Mouse (Mus musculus) neural tube, postnatal 0 days (tissue): ENCODE measurements around the gene Hist2h2aa2. TPM values are rescaled to one million over a fixed set of nuclear protein-coding genes. Genes with fewer than 3 reads are reported as not detected.

ENCODE experiments used
- microRNA-seq: library from miRNA; unstranded; fragments of <30 nt; microRNA quantifications from one replicate; pipeline ENCODE4, GENCODE M21; 2016
- polyA plus RNA-seq: library from polyadenylated mRNA; unstranded; fragments of >200 nt; fragmentation: Nextera tagmentation; extraction: Ambion mirVana; gene quantifications from 2 replicates; pipeline ENCODE4 v1.2.1, GENCODE M21; 2015

Hist2h2aa2 gene
- polyA plus RNA-seq, result 38.3 and 48.6 TPM in 2 replicates

DNA sequence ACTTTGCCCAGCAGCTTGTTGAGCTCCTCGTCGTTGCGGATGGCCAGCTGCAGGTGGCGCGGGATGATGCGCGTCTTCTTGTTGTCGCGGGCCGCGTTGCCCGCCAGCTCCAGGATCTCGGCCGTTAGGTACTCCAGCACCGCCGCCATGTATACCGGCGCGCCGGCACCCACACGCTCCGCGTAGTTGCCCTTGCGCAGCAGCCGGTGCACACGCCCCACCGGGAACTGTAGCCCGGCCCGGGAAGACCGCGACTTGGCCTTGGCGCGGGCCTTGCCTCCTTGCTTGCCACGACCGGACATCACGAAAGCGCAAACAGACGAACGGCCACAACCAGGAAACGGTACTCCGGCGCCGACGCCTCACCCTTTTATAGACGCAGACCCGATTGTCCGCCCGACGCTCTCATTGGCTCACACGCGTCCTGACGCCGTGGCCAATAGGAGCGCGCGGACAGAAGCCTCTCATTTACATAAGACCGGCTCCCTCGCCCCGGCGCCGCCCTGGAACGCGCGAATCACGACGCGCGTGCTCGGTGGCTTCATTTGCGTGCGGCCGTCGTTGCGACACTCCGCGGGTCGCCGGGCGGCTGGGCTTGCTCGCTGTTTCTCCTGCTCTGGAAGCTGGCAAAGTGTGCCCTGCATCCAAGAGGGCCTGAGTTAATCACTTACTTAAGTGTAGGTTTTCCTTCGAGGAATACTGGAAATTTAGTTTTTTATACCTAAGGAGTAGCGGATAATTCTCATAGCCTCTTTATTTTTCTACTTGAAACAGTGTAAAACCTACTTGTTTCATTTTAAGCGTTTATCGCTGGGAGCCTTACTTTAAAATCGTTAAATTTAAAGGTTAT lies at the start of gene Hist2h2aa2:
Gene Hist2h2aa2 (minus strand): TSS at position 328 of the 850 bp plus-strand sequence.

DNA sequence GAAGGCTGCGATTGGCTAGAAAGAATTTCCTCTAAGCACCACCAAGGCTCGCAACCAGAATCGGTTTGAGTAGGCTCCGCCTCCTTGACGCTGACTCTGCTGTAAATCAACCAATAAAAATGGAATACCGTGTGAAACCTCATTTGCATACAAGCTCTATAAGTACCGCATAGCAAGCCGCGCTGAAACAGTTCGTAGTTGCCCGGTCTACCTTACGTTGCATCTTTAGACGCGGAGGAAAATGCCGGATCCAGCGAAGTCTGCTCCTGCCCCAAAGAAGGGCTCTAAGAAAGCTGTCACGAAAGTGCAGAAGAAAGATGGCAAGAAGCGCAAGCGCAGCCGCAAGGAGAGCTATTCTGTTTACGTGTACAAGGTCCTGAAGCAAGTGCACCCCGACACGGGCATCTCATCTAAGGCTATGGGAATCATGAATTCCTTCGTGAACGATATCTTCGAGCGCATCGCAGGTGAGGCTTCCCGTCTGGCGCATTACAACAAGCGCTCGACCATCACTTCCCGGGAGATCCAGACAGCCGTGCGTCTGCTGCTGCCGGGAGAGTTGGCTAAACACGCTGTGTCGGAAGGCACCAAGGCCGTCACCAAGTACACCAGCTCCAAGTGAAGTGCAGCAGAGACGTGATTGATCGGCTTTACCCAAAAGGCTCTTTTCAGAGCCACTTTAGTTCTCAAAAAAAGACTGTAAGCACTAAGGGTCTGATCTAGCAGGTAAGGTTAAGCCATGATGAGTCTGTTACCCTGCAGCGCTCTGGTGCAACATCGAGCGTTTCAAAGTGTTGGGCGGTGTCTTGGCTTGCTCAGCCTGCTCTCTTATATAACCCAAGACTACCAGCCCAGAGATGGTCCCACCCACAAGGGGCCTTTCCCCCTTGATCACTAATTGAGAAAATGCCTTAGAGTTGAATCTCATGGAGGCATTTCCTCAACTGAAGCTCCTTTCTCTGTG lies 29.7 kb upstream of the Hist2h2aa2 start, which contains the start of gene Hist2h2bb:
Gene Hist2h2bb (plus strand): TSS at position 242 of the 964 bp plus-strand sequence.

DNA sequence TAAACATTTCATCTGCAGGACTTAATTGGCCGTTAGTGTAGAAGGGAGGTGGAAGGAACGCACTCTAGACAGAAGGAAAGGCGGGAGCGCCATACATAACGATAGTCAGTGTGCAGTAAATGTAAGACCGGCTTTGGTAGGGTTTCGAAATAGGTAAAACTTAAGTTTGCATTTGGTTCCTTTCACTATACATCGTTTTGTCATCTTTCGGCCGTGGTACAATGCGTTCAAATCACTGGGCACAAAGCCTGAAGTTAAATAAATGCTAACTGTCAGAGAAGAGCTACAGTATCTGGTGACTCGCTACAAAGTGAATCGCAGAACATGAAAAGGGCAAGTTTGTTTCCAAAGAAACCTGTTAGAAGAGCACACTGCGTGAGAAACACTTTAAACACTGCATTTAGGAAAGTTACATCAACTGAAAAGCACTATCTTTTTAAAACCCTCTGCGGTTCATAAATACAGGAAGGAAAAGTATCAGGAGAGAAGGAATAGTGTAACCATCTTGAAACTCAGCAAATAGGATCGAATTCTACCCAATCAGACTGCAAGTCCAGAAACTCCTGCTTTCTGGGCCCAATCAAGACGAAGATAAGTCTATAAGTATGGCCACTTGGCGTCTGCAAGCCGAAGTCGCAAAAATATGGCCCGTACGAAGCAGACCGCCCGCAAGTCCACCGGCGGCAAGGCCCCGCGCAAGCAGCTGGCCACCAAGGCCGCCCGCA lies 28.1 kb upstream of the Hist2h2aa2 start, which contains the start of gene Hist2h3b:
Gene Hist2h3b (plus strand): TSS at position 604 of the 725 bp plus-strand sequence.

DNA sequence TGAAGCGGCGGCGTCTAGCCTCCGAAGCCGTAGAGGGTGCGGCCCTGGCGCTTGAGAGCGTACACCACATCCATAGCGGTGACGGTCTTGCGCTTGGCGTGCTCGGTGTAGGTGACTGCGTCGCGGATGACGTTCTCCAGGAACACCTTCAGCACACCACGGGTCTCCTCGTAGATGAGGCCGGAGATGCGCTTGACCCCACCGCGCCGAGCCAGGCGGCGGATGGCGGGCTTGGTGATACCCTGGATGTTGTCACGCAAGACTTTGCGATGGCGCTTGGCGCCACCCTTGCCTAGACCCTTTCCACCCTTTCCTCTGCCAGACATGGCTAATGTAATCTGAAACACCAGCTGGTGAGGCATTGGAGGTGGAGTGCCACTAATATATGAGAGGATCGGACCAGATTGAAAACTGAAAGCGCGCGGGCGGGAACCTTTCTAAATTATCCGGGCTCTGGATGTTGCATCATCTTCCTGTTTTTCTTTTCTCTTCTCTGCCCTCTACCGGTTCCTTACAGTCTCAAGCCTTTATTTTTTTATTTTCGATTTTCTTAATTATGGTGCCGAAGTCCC lies 23.0 kb upstream of the Hist2h2aa2 start, which contains the start of gene Hist2h4:
Gene Hist2h4 (minus strand): TSS at position 333 of the 572 bp plus-strand sequence.

DNA sequence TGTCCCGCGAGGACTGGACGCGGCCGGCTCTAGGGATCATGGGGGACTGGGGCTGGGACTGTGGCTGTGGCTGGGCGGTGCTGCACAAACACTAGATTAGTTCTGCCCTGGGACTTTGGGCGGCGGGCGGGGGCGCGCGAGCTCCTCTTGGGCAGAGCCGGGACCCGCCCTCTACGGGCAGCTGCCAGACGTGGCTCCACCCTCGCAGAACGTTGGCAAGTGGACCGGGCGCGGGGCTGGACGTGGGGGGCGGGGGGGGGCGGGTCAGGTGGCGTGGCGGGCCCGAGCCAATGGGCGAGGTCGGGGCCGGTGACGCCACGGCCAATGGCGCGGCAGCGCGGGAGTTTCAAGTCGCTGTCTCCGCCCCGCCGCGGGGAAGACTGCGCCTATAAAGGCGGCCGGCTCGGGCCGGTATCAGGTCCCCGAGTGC lies 6.4 kb upstream of the Hist2h2aa2 start, which contains the start of gene Hist2h3c1:
Gene Hist2h3c1 (plus strand): TSS at position 259 of the 430 bp plus-strand sequence.

DNA sequence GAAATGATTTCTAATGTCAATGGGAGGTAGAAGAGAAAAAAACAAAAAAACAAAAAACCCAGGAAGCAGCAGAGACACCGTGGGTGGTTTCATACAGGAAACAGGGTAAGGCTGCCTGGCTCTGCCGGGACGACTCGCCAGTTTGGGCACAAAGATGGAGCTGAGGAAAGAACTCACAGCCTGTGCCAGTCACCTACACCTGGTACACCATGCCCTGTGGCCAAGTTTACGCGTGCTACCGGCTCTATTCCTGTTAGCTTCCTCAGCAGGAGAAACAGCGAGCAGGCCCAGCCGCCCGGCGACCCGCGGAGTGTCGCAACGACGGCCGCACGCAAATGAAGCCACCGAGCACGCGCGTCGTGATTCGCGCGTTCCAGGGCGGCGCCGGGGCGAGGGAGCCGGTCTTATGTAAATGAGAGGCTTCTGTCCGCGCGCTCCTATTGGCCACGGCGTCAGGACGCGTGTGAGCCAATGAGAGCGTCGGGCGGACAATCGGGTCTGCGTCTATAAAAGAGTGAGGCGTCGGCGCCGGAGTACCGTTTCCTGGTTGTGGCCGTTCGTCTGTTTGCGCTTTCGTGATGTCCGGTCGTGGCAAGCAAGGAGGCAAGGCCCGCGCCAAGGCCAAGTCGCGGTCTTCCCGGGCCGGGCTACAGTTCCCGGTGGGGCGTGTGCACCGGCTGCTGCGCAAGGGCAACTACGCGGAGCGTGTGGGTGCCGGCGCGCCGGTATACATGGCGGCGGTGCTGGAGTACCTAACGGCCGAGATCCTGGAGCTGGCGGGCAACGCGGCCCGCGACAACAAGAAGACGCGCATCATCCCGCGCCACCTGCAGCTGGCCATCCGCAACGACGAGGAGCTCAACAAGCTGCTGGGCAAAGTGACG lies 5.2 kb upstream of the Hist2h2aa2 start, which contains the start of gene Hist2h2aa1:
Gene Hist2h2aa1 (plus strand): TSS at position 495 of the 884 bp plus-strand sequence.

DNA sequence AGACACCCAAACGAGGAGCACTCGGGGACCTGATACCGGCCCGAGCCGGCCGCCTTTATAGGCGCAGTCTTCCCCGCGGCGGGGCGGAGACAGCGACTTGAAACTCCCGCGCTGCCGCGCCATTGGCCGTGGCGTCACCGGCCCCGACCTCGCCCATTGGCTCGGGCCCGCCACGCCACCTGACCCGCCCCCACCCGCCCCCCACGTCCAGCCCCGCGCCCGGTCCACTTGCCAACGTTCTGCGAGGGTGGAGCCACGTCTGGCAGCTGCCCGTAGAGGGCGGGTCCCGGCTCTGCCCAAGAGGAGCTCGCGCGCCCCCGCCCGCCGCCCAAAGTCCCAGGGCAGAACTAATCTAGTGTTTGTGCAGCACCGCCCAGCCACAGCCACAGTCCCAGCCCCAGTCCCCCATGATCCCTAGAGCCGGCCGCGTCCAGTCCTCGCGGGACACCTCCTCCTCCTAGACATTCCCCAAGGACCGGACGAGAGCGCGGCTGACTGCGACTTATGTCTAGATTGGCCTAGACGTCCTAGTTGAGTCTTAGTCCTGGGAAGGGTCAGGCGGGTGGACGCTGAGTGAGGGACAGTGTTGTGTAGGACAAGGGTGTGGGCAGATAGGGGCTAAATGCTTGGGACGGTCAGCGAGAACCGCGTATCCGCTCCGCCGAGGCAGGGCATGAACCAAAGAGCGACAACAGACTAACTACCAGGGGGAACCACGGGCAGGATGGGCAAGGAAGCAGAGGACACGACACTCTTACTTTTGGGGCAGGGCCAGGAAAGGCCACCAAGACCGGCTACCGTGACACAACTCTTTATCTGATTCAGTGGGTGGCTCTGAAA lies 902 bp downstream of the Hist2h2aa2 start, which contains the start of gene Hist2h3c2:
Gene Hist2h3c2 (minus strand): TSS at position 174 of the 840 bp plus-strand sequence.

DNA sequence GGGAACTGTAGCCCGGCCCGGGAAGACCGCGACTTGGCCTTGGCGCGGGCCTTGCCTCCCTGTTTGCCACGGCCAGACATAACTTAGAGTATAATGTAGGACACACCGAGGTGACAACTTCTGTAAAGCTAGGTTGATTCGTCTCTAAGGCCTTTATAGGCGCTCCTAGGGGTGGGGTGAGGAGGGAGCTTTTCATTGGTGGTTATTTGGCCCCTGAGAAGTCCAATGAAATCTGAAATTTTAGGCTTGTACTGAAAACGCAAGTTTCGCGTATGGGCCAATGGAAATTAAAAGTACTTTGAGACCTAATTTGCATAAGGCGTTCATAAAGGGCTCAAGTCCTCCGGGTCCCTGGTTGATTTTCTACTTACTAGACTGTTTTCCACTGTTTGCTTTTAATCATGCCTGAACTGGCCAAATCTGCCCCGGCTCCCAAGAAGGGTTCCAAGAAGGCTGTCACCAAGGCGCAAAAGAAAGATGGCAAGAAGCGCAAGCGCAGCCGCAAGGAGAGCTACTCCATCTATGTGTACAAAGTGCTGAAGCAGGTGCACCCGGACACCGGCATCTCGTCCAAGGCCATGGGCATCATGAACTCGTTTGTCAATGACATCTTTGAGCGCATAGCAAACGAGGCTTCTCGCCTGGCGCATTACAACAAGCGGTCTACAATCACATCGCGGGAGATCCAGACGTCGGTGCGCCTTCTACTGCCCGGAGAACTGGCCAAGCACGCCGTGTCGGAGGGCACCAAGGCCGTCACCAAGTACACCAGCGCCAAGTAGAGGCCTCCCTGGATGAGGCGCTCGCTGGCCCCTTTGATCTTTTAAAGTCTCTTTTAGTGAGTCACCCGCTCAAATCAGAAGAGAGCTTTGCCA lies 19.1 kb downstream of the Hist2h2aa2 start, which contains the start of the genes Hist2h2ac and Hist2h2be:
Gene Hist2h2ac (minus strand): TSS at position 116 of the 875 bp plus-strand sequence.
Gene Hist2h2be (plus strand): TSS at position 355 of the 875 bp plus-strand sequence.

DNA sequence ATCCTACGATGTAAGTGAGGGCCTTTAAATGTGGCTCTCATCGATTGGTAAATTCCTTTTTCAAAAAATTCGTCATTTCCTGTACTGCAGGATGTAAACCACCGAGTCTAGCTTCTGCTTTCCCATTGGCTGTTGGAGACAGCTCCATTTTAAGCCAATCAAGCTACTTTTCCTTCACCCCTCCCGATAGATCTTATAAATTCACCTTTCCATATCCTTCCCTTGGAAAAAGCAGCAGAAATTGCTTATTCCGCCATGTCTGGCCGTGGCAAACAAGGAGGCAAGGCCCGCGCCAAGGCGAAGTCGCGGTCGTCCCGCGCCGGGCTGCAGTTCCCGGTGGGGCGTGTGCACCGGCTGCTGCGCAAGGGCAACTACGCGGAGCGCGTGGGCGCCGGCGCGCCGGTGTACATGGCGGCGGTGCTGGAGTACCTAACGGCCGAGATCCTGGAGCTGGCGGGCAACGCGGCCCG lies 20.4 kb downstream of the Hist2h2aa2 start, which contains the start of the genes Bola1 and Hist2h2ab:
Gene Bola1 (minus strand): TSS at position 49 of the 470 bp plus-strand sequence.
Gene Hist2h2ab (plus strand): TSS at position 205 of the 470 bp plus-strand sequence.

Small RNA genes lying within 50 kb of the gene (microRNA-seq; reads per million reads assigned to microRNA genes)
- gene Gm44492 (not detected), gene Gm47311 (not detected), gene Gm47313 (not detected)

Other genes starting within 250 kb of the Hist2h2aa2 start
- 37.5 and 41.6 TPM in 2 replicates for gene Plekho1, start 244.3 kb downstream of the Hist2h2aa2 start, polyA plus RNA-seq
- 56.3 and 64.0 TPM in 2 replicates for gene Vps45, start 181.8 kb downstream of the Hist2h2aa2 start, polyA plus RNA-seq
- 13.2 and 16.9 TPM in 2 replicates for gene Otud7b, start 135.7 kb downstream of the Hist2h2aa2 start, polyA plus RNA-seq
- gene Mtmr11, start 78.3 kb downstream of the Hist2h2aa2 start, polyA plus RNA-seq, result 12.2 and 13.3 TPM in 2 replicates
- 116 and 128 TPM in 2 replicates for gene Sf3b4, start 67.9 kb downstream of the Hist2h2aa2 start, polyA plus RNA-seq
- 133 and 142 TPM in 2 replicates for gene Sv2a, start 59.1 kb downstream of the Hist2h2aa2 start, polyA plus RNA-seq
- gene Bola1, start 20.6 kb downstream of the Hist2h2aa2 start, polyA plus RNA-seq, result 68.0 and 74.2 TPM in 2 replicates
- gene Hist2h2ab, start 20.4 kb downstream of the Hist2h2aa2 start, polyA plus RNA-seq, result 0.93 TPM in 1 of 2 replicates, not detected in the other
- gene Hist2h2ac, start 19.4 kb downstream of the Hist2h2aa2 start, polyA plus RNA-seq, result 2.5 and 2.6 TPM in 2 replicates
- 3.0 and 3.5 TPM in 2 replicates for gene Hist2h2be, start 19.2 kb downstream of the Hist2h2aa2 start, polyA plus RNA-seq
- gene Hist2h3c2, start 1.1 kb downstream of the Hist2h2aa2 start, polyA plus RNA-seq, result 0.76 and 1.1 TPM in 2 replicates
- gene Hist2h2aa1, start 5.2 kb upstream of the Hist2h2aa2 start, polyA plus RNA-seq, result 8.1 and 14.3 TPM in 2 replicates
- gene Hist2h3c1, start 6.4 kb upstream of the Hist2h2aa2 start, polyA plus RNA-seq, result 0.36 and 0.65 TPM in 2 replicates
- 6.8 and 9.0 TPM in 2 replicates for gene Hist2h4, start 23.0 kb upstream of the Hist2h2aa2 start, polyA plus RNA-seq
- 10.3 and 10.6 TPM in 2 replicates for gene Hist2h3b, start 28.4 kb upstream of the Hist2h2aa2 start, polyA plus RNA-seq
- gene Hist2h2bb, start 29.5 kb upstream of the Hist2h2aa2 start, polyA plus RNA-seq, result 1.4 TPM in 1 of 2 replicates, not detected in the other
- gene Fcgr1, start 53.7 kb upstream of the Hist2h2aa2 start, polyA plus RNA-seq, result 3.0 and 3.6 TPM in 2 replicates
- 0.21 TPM in 1 of 2 replicates, not detected in the other for gene BC107364, start 212.0 kb upstream of the Hist2h2aa2 start, polyA plus RNA-seq